Mouse (Mus musculus): Measurements from ENCODE around the gene Dst.

GRCm38 (mm10) chr1:34011821-34012271, 103.8 kb downstream of the Dst start:
- TF ChIP-seq CTCF (IDR thresholded peaks at IDR 0.05; ENCODE audit: low read depth, low read length) (no peak), GATA1 (IDR thresholded peaks at IDR 0.05; ENCODE audit: borderline replicate concordance, low read length) (no peak), POLR2AphosphoS5 (IDR thresholded peaks at IDR 0.05; ENCODE audit: insufficient replicate concordance, low read depth, low read length) (no peak), GATA2 (IDR thresholded peaks at IDR 0.05; ENCODE audit: borderline replicate concordance, low read depth, low read length) (no peak)
